Mouse (Mus musculus) stomach, embryonic 16.5 days (tissue): Measurements from ENCODE around the gene Ms4a2. TPM values are rescaled to one million over a fixed set of nuclear protein-coding genes. Genes with fewer than 3 reads are reported as not detected.

ENCODE experiments used
- ATAC-seq: fragments of 200-750 bp; cut with Nextera tagmentation; 2 replicates; pipeline ENCODE4 v1.8.0; 2017; ENCODE audit warnings: moderate number of reproducible peaks, moderate TSS enrichment; ENCODE audit not compliant: insufficient read depth, low FRiP score
- H3K27ac ChIP-seq: fragments of 300-500 bp; sonication (generic); 2 replicates; pipeline ENCODE4 v1.5.1; 2014; ENCODE audit warnings: low read length
- H3K27me3 ChIP-seq: fragments of 300-500 bp; sonication (generic); 2 replicates; pipeline ENCODE4 v1.6.1; 2014; ENCODE audit warnings: low read length, control low read depth, mixed read lengths; ENCODE audit not compliant: control insufficient read depth, insufficient read depth
- H3K36me3 ChIP-seq: fragments of 300-500 bp; sonication (generic); 2 replicates; pipeline ENCODE4 v1.6.1; 2014; ENCODE audit warnings: low read length; ENCODE audit not compliant: control insufficient read depth, insufficient read depth
- H3K4me1 ChIP-seq: fragments of 300-500 bp; sonication (generic); 2 replicates; pipeline ENCODE4 v1.6.1; 2014; ENCODE audit warnings: low read length, control low read depth, mixed read lengths; ENCODE audit not compliant: control insufficient read depth, insufficient read depth
- H3K4me2 ChIP-seq: fragments of 300-500 bp; sonication (generic); 2 replicates; pipeline ENCODE4 v1.6.1; 2014; ENCODE audit warnings: low read depth, low read length, mixed read lengths
- H3K4me3 ChIP-seq: fragments of 300-500 bp; sonication (generic); replicated peaks from 2 replicates; pipeline ENCODE4 v1.5.1; 2014; ENCODE audit warnings: mild to moderate bottlenecking, low read length
- H3K9ac ChIP-seq: fragments of 300-500 bp; sonication (generic); 2 replicates; pipeline ENCODE4 v1.6.1; 2014; ENCODE audit warnings: low read length
- H3K9me3 ChIP-seq: fragments of 300-500 bp; sonication (generic); replicated peaks from 2 replicates; pipeline ENCODE4 v1.6.1; 2016; ENCODE audit warnings: low read length, control low read depth; ENCODE audit not compliant: control insufficient read depth
- WGBS: fragments of 180-500 bp; shearing (Covaris S2); extraction: QIAGEN DNeasy Blood & Tissue Kit; methylation state at CpG from one replicate; pipeline ENCODE4 v1.1.7; 2014; 5-methylcytosine and 5-hydroxymethylcytosine counted together
- polyA plus RNA-seq: library from polyadenylated mRNA; unstranded; fragments of >200 nt; fragmentation: Nextera tagmentation; extraction: Ambion mirVana; gene quantifications from 2 replicates; pipeline ENCODE4 v1.2.1, GENCODE M21; 2015

The Ms4a2 gene
- 0.34 and 1.1 TPM in 2 replicates for polyA plus RNA-seq

GRCm38 (mm10) chr19:11623551-11623950 lies at the start of gene Ms4a2:
Gene Ms4a2, minus strand, starts transcription at chr19:11623719.
- Histone ChIP-seq H3K4me3 (no peak within 1 kb of the TSS), H3K36me3 (no peaks in the 10 kb centered on the region), H3K27me3 (no peaks in the 10 kb centered on the region), H3K27ac (no peak within 1 kb of the TSS), H3K9ac (no peak within 1 kb of the TSS), H3K4me2 (no peak within 1 kb of the TSS), H3K9me3 (no peaks in the 10 kb centered on the region), H3K4me1 (no peaks in the 10 kb centered on the region)
- ATAC-seq: no peak
- 78% methylated on average over 2 of the region's 2 CpGs for WGBS

GRCm38 (mm10) chr19:11661562-11661961 lies 38.0 kb upstream of the Ms4a2 start:
- H3K4me3 ChIP-seq: no peak overlapping the region
- H3K9ac ChIP-seq: no peak overlapping the region
- H3K27me3 ChIP-seq: no peaks in the 10 kb centered on the region
- H3K4me1 ChIP-seq: no peaks in the 10 kb centered on the region
- no peak overlapping the region for H3K4me2 ChIP-seq
- H3K36me3 ChIP-seq: no peaks in the 10 kb centered on the region
- H3K9me3 ChIP-seq: no peaks in the 10 kb centered on the region
- H3K27ac ChIP-seq: no peak overlapping the region
- ATAC-seq: no peak

GRCm38 (mm10) chr19:11660459-11660858 lies 36.9 kb upstream of the Ms4a2 start, which contains the start of gene Oosp2:
Gene Oosp2, minus strand, starts transcription at chr19:11660559.
- no peak for ATAC-seq
- H3K4me2 ChIP-seq: no peak within 1 kb of the TSS
- H3K36me3 ChIP-seq: no peaks in the 10 kb centered on the region
- 83% methylated on average over 5 of the region's 5 CpGs for WGBS
- no peaks in the 10 kb centered on the region for H3K27me3 ChIP-seq
- no peak within 1 kb of the TSS for H3K9ac ChIP-seq
- no peak within 1 kb of the TSS for H3K4me3 ChIP-seq
- no peaks in the 10 kb centered on the region for H3K4me1 ChIP-seq
- no peaks in the 10 kb centered on the region for H3K9me3 ChIP-seq
- H3K27ac ChIP-seq: no peak within 1 kb of the TSS

GRCm38 (mm10) chr19:11659142-11659541 lies 35.6 kb upstream of the Ms4a2 start:
- WGBS: 62% methylated on average over 2 of the region's 2 CpGs
- ATAC-seq: no peak
- Histone ChIP-seq H3K4me1 (no peaks in the 10 kb centered on the region), H3K36me3 (no peaks in the 10 kb centered on the region), H3K4me2 (no peak overlapping the region), H3K27ac (no peak overlapping the region), H3K9ac (no peak overlapping the region), H3K4me3 (no peak overlapping the region), H3K9me3 (no peaks in the 10 kb centered on the region), H3K27me3 (no peaks in the 10 kb centered on the region)

GRCm38 (mm10) chr19:11649564-11649963 lies 26.0 kb upstream of the Ms4a2 start:
- Histone ChIP-seq H3K36me3 (no peaks in the 10 kb centered on the region), H3K9me3 (no peaks in the 10 kb centered on the region), H3K4me1 (no peaks in the 10 kb centered on the region), H3K4me2 (no peak overlapping the region), H3K4me3 (no peak overlapping the region), H3K9ac (no peak overlapping the region), H3K27me3 (no peaks in the 10 kb centered on the region), H3K27ac (no peak overlapping the region)
- WGBS: 63% methylated on average over 4 of the region's 4 CpGs
- ATAC-seq: no peak

GRCm38 (mm10) chr19:11646166-11646565 lies 22.6 kb upstream of the Ms4a2 start:
- WGBS: 73% methylated on average over 3 of the region's 3 CpGs
- H3K4me2 ChIP-seq: no peak overlapping the region

GRCm38 (mm10) chr19:11640732-11641131 lies 17.2 kb upstream of the Ms4a2 start, which contains the start of gene Ms4a3:
Gene Ms4a3, minus strand, starts transcription at chr19:11640851.
- no peak within 1 kb of the TSS for H3K4me2 ChIP-seq
- no peaks in the 10 kb centered on the region for H3K4me1 ChIP-seq
- H3K4me3 ChIP-seq: no peak within 1 kb of the TSS
- no peak for ATAC-seq
- H3K27ac ChIP-seq: no peak within 1 kb of the TSS
- H3K27me3 ChIP-seq: no peaks in the 10 kb centered on the region
- no peaks in the 10 kb centered on the region for H3K9me3 ChIP-seq
- H3K9ac ChIP-seq: no peak within 1 kb of the TSS
- 67% methylated on average over 1 of the region's 1 CpGs for WGBS
- H3K36me3 ChIP-seq: no peaks in the 10 kb centered on the region

More at GRCm38 (mm10) chr19:11646166-11646565, 22.6 kb upstream of the Ms4a2 start:
- H3K36me3 ChIP-seq: no peaks in the 10 kb centered on the region
- H3K9me3 ChIP-seq: no peaks in the 10 kb centered on the region
- H3K27ac ChIP-seq: no peak overlapping the region
- no peak overlapping the region for H3K9ac ChIP-seq
- no peak for ATAC-seq
- no peaks in the 10 kb centered on the region for H3K27me3 ChIP-seq
- H3K4me3 ChIP-seq: no peak overlapping the region
- no peaks in the 10 kb centered on the region for H3K4me1 ChIP-seq

GRCm38 (mm10) chr19:11639038-11639437 lies 15.5 kb upstream of the Ms4a2 start:
- Histone ChIP-seq H3K27ac (no peak overlapping the region), H3K27me3 (no peaks in the 10 kb centered on the region), H3K36me3 (no peaks in the 10 kb centered on the region), H3K4me3 (no peak overlapping the region), H3K9ac (no peak overlapping the region), H3K4me2 (no peak overlapping the region), H3K4me1 (no peaks in the 10 kb centered on the region), H3K9me3 (no peaks in the 10 kb centered on the region)
- 78% methylated on average over 4 of the region's 4 CpGs for WGBS
- no peak for ATAC-seq

GRCm38 (mm10) chr19:11635572-11635971 lies 12.1 kb upstream of the Ms4a2 start:
- no peak overlapping the region for H3K9ac ChIP-seq
- H3K4me2 ChIP-seq: no peak overlapping the region
- no peaks in the 10 kb centered on the region for H3K9me3 ChIP-seq
- H3K27me3 ChIP-seq: no peaks in the 10 kb centered on the region
- 58% methylated on average over 5 of the region's 5 CpGs for WGBS
- no peaks in the 10 kb centered on the region for H3K4me1 ChIP-seq
- no peak overlapping the region for H3K4me3 ChIP-seq
- H3K27ac ChIP-seq: no peak overlapping the region
- H3K36me3 ChIP-seq: no peaks in the 10 kb centered on the region
- no peak for ATAC-seq

GRCm38 (mm10) chr19:11634330-11634729 lies 10.8 kb upstream of the Ms4a2 start:
- Histone ChIP-seq H3K9ac (no peak overlapping the region), H3K36me3 (no peaks in the 10 kb centered on the region), H3K9me3 (no peaks in the 10 kb centered on the region), H3K4me2 (no peak overlapping the region), H3K27ac (no peak overlapping the region), H3K4me3 (no peak overlapping the region), H3K4me1 (no peaks in the 10 kb centered on the region), H3K27me3 (no peaks in the 10 kb centered on the region)
- ATAC-seq: no peak
- 57% methylated on average over 2 of the region's 2 CpGs for WGBS
